Mouse (Mus musculus): ENCODE results near the gene Hs2st1. TPM values are rescaled to one million over a fixed set of nuclear protein-coding genes. Genes with fewer than 3 reads are reported as not detected.
A peak's percentile ranks its signal among the peaks of the same experiment; 100 is the strongest.

The Hs2st1 gene
- polyA plus RNA-seq, 1 experiment, result 20.3 TPM

GRCm38 (mm10) chr3:144501930-144502329 is 68.1 kb downstream of the Hs2st1 start:
- H3K36me3 ChIP-seq (ENCODE audit: control insufficient read depth, insufficient read depth), result no peaks in the 10 kb centered on the region
- TF ChIP-seq MYOD1 (IDR thresholded peaks at IDR 0.05; ENCODE audit: control insufficient read depth, insufficient read length, low read depth), result no peak
- TF ChIP-seq FOSL1 (IDR thresholded peaks at IDR 0.05; ENCODE audit: insufficient read depth, low read length, poor library complexity, severe bottlenecking), result no peak
- TF ChIP-seq CEBPB (IDR thresholded peaks at IDR 0.05; ENCODE audit: low read depth), result no peak
- TF ChIP-seq MYOG (IDR thresholded peaks at IDR 0.05; ENCODE audit: control insufficient read depth, extremely low read depth, insufficient read length), result no peak
- TF ChIP-seq MAX (IDR thresholded peaks at IDR 0.05), result no peak
- TF ChIP-seq USF1 (IDR thresholded peaks at IDR 0.05; ENCODE audit: low read depth), result no peak
- no peak for TF ChIP-seq CTCF (IDR thresholded peaks at IDR 0.05; ENCODE audit: control insufficient read depth, insufficient read depth, insufficient read length)
- H3K4me3 ChIP-seq (ENCODE audit: insufficient read depth, poor library complexity, severe bottlenecking), result no peak overlapping the region
- H3K27me3 ChIP-seq (ENCODE audit: control insufficient read depth, insufficient read depth, insufficient read length), result no peaks in the 10 kb centered on the region
- H3K79me3 ChIP-seq (ENCODE audit: low read depth), result peaks cover 26% of the 10 kb centered on the region
- H3K79me2 ChIP-seq (ENCODE audit: control insufficient read depth, insufficient read depth), result peaks cover 84% of the 10 kb centered on the region
- H3ac ChIP-seq (ENCODE audit: control insufficient read depth, insufficient read length, low read depth), result no peak overlapping the region

- Histone ChIP-seq H3K36me3 (ENCODE audit: control insufficient read depth, insufficient read depth) (no peaks in the 10 kb centered on the region), H3K4me3 (ENCODE audit: insufficient read depth, poor library complexity, severe bottlenecking) (no peak overlapping the region), H3K79me2 (ENCODE audit: control insufficient read depth, insufficient read depth) (peaks cover 85% of the 10 kb centered on the region), H3K27me3 (ENCODE audit: control insufficient read depth, insufficient read depth, insufficient read length) (no peaks in the 10 kb centered on the region), H3ac (ENCODE audit: control insufficient read depth, insufficient read length, low read depth) (no peak overlapping the region), H3K79me3 (ENCODE audit: low read depth) (peaks cover 28% of the 10 kb centered on the region)
- TF ChIP-seq MAX (IDR thresholded peaks at IDR 0.05) (no peak), USF1 (IDR thresholded peaks at IDR 0.05; ENCODE audit: low read depth) (no peak), CTCF (IDR thresholded peaks at IDR 0.05; ENCODE audit: control insufficient read depth, insufficient read depth, insufficient read length) (no peak), MYOG (IDR thresholded peaks at IDR 0.05; ENCODE audit: control insufficient read depth, extremely low read depth, insufficient read length) (no peak), CEBPB (IDR thresholded peaks at IDR 0.05; ENCODE audit: low read depth) (peak; percentile 47)
Observed at GRCm38 (mm10) chr3:144496762-144497161, 73.2 kb downstream of the Hs2st1 start.

- TF ChIP-seq USF1 (IDR thresholded peaks at IDR 0.05; ENCODE audit: low read depth) (no peak), MYOD1 (IDR thresholded peaks at IDR 0.05; ENCODE audit: control insufficient read depth, insufficient read length, low read depth) (no peak), CTCF (IDR thresholded peaks at IDR 0.05; ENCODE audit: control insufficient read depth, insufficient read depth, insufficient read length) (no peak), CEBPB (IDR thresholded peaks at IDR 0.05; ENCODE audit: low read depth) (no peak), FOSL1 (IDR thresholded peaks at IDR 0.05; ENCODE audit: insufficient read depth, low read length, poor library complexity, severe bottlenecking) (no peak), MAX (IDR thresholded peaks at IDR 0.05) (no peak), MYOG (IDR thresholded peaks at IDR 0.05; ENCODE audit: control insufficient read depth, extremely low read depth, insufficient read length) (no peak)
- H3K79me2 ChIP-seq (ENCODE audit: control insufficient read depth, insufficient read depth), result peaks cover 87% of the 10 kb centered on the region
- H3K79me3 ChIP-seq (ENCODE audit: low read depth), result peaks cover 30% of the 10 kb centered on the region
- no peak overlapping the region for H3ac ChIP-seq (ENCODE audit: control insufficient read depth, insufficient read length, low read depth)
- H3K36me3 ChIP-seq (ENCODE audit: control insufficient read depth, insufficient read depth), result no peaks in the 10 kb centered on the region
- no peaks in the 10 kb centered on the region for H3K27me3 ChIP-seq (ENCODE audit: control insufficient read depth, insufficient read depth, insufficient read length)
- H3K4me3 ChIP-seq (ENCODE audit: insufficient read depth, poor library complexity, severe bottlenecking), result no peak overlapping the region
Observed at GRCm38 (mm10) chr3:144494838-144495237, 75.1 kb downstream of the Hs2st1 start.

GRCm38 (mm10) chr3:144488787-144489186 is 81.2 kb downstream of the Hs2st1 start:
- Histone ChIP-seq H3K79me2 (ENCODE audit: control insufficient read depth, insufficient read depth) (peaks cover 89% of the 10 kb centered on the region), H3K36me3 (ENCODE audit: control insufficient read depth, insufficient read depth) (no peaks in the 10 kb centered on the region), H3K27me3 (ENCODE audit: control insufficient read depth, insufficient read depth, insufficient read length) (no peaks in the 10 kb centered on the region), H3ac (ENCODE audit: control insufficient read depth, insufficient read length, low read depth) (no peak overlapping the region), H3K4me3 (ENCODE audit: insufficient read depth, poor library complexity, severe bottlenecking) (no peak overlapping the region), H3K79me3 (ENCODE audit: low read depth) (peaks cover 22% of the 10 kb centered on the region)
- no peak for TF ChIP-seq FOSL1 (IDR thresholded peaks at IDR 0.05; ENCODE audit: insufficient read depth, low read length, poor library complexity, severe bottlenecking)
- TF ChIP-seq MYOD1 (IDR thresholded peaks at IDR 0.05; ENCODE audit: control insufficient read depth, insufficient read length, low read depth), result no peak
- TF ChIP-seq USF1 (IDR thresholded peaks at IDR 0.05; ENCODE audit: low read depth), result no peak
- TF ChIP-seq MYOG (IDR thresholded peaks at IDR 0.05; ENCODE audit: control insufficient read depth, extremely low read depth, insufficient read length), result no peak
- no peak for TF ChIP-seq CTCF (IDR thresholded peaks at IDR 0.05; ENCODE audit: control insufficient read depth, insufficient read depth, insufficient read length)
- TF ChIP-seq CEBPB (IDR thresholded peaks at IDR 0.05; ENCODE audit: low read depth), result no peak
- TF ChIP-seq MAX (IDR thresholded peaks at IDR 0.05), result no peak

GRCm38 (mm10) chr3:144480595-144480994 is 89.4 kb downstream of the Hs2st1 start:
- Histone ChIP-seq H3ac (ENCODE audit: control insufficient read depth, insufficient read length, low read depth) (no peak overlapping the region), H3K79me2 (ENCODE audit: control insufficient read depth, insufficient read depth) (peaks cover 51% of the 10 kb centered on the region), H3K36me3 (ENCODE audit: control insufficient read depth, insufficient read depth) (no peaks in the 10 kb centered on the region), H3K27me3 (ENCODE audit: control insufficient read depth, insufficient read depth, insufficient read length) (no peaks in the 10 kb centered on the region), H3K79me3 (ENCODE audit: low read depth) (peaks cover 13% of the 10 kb centered on the region), H3K4me3 (ENCODE audit: insufficient read depth, poor library complexity, severe bottlenecking) (no peak overlapping the region)
- TF ChIP-seq FOSL1 (IDR thresholded peaks at IDR 0.05; ENCODE audit: insufficient read depth, low read length, poor library complexity, severe bottlenecking), result no peak
- TF ChIP-seq MYOG (IDR thresholded peaks at IDR 0.05; ENCODE audit: control insufficient read depth, extremely low read depth, insufficient read length), result no peak
- no peak for TF ChIP-seq MYOD1 (IDR thresholded peaks at IDR 0.05; ENCODE audit: control insufficient read depth, insufficient read length, low read depth)
- no peak for TF ChIP-seq CTCF (IDR thresholded peaks at IDR 0.05; ENCODE audit: control insufficient read depth, insufficient read depth, insufficient read length)
- no peak for TF ChIP-seq CEBPB (IDR thresholded peaks at IDR 0.05; ENCODE audit: low read depth)

GRCm38 (mm10) chr3:144478427-144478794 is 91.6 kb downstream of the Hs2st1 start:
- H3K79me3 ChIP-seq (ENCODE audit: low read depth), result peaks cover 13% of the 10 kb centered on the region
- no peak overlapping the region for H3K4me3 ChIP-seq (ENCODE audit: insufficient read depth, poor library complexity, severe bottlenecking)
- H3K27me3 ChIP-seq (ENCODE audit: control insufficient read depth, insufficient read depth, insufficient read length), result no peaks in the 10 kb centered on the region
- no peak overlapping the region for H3ac ChIP-seq (ENCODE audit: control insufficient read depth, insufficient read length, low read depth)
- peaks cover 56% of the 10 kb centered on the region for H3K79me2 ChIP-seq (ENCODE audit: control insufficient read depth, insufficient read depth)
- no peak for TF ChIP-seq MYOD1 (IDR thresholded peaks at IDR 0.05; ENCODE audit: control insufficient read depth, insufficient read length, low read depth)
- no peak for TF ChIP-seq USF1 (IDR thresholded peaks at IDR 0.05; ENCODE audit: low read depth)
- no peak for TF ChIP-seq MAX (IDR thresholded peaks at IDR 0.05)
- no peak for TF ChIP-seq MYOG (IDR thresholded peaks at IDR 0.05; ENCODE audit: control insufficient read depth, extremely low read depth, insufficient read length)
- no peak for TF ChIP-seq CTCF (IDR thresholded peaks at IDR 0.05; ENCODE audit: control insufficient read depth, insufficient read depth, insufficient read length)
- TF ChIP-seq FOSL1 (IDR thresholded peaks at IDR 0.05; ENCODE audit: insufficient read depth, low read length, poor library complexity, severe bottlenecking), result no peak
- no peak for TF ChIP-seq CEBPB (IDR thresholded peaks at IDR 0.05; ENCODE audit: low read depth)
- H3K36me3 ChIP-seq (ENCODE audit: control insufficient read depth, insufficient read depth), result no peaks in the 10 kb centered on the region

Measured in C2C12 (cell line).